Mouse (Mus musculus) splenic B cell, adult 2 months (primary cell): ENCODE results near the gene Nlgn1.

Experiments used
- DNase-seq: peaks from one replicate; pipeline ENCODE4 v3.0.0-alpha.2; 2011; ENCODE audit warnings: low read depth, low spot score
- H3K27me3 ChIP-seq: 2 replicates; pipeline ENCODE4 v1.6.1; 2012; ENCODE audit warnings: mild to moderate bottlenecking, low read length, moderate library complexity, mixed read lengths; ENCODE audit not compliant: control insufficient read depth, poor library complexity, insufficient read depth, severe bottlenecking
- H3K36me3 ChIP-seq: 2 replicates; pipeline ENCODE4 v1.6.1; 2012; ENCODE audit warnings: mild to moderate bottlenecking, low read length, moderate library complexity, mixed read lengths; ENCODE audit not compliant: control insufficient read depth, poor library complexity, insufficient read depth, severe bottlenecking

Gene Nlgn1

DNA sequence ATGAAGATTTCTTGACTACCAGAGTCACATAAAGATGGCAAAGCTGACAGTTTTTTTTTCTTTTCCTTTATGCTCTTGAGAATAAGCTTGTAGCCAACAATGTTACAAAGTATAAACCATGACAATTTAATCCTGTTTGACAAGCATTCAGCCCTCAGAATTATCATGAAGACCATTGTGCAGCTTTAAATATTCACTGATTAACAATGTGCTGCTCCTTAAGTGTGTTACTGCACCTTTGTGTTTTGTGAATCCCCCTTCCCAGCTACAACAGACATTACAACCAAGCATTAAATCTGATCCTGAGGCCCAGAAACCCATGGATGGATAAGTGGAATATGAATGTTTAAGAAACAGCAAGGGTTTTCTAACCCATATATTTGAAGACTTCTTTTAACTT lies 434.8 kb downstream of the Nlgn1 start:
- DNase-seq, result no peak
- Histone ChIP-seq H3K27me3 (no peaks in the 10 kb centered on the region), H3K36me3 (no peaks in the 10 kb centered on the region)

DNA sequence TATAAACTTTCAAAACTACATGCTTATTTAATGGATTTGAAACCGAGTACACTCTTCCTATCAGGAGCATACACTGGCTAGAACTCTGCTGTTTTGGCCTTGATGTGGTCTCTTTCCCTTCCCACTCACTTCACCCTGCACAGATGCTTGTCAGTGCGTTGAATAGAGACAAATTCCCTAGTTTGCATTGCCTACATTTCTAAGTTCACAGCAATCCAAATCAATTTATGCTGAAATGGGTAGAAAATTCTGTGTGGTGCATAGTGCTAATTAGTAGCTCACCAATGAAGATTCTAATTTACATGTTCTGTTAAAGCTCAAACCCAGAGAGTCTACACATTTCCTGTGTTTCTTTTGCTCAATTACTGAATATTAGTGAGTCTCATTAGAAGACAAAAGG lies 447.5 kb downstream of the Nlgn1 start:
- H3K36me3 ChIP-seq, result no peaks in the 10 kb centered on the region
- no peak for DNase-seq

DNA sequence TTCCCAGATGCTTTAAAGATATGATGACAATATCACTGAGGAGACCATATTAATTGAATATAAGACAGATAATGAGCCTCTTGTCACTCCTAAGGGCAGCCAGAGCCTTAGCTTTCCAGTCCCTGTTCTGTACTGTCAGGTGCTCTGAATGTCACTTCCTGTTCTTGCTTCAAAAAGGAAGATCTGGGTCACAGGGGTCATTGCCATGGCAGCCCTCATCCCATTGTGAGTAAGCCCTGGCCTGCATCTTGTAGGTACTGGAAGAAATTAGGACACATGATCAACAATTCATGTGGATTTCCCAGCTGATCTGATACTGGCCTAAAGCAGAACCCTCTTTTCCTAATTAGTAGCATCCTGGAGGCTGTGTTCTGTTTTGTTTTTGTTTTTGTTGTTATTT lies 463.1 kb downstream of the Nlgn1 start:
- no peak for DNase-seq
- Histone ChIP-seq H3K27me3 (no peaks in the 10 kb centered on the region), H3K36me3 (no peaks in the 10 kb centered on the region)

More for the DNA sequence above, 447.5 kb downstream of the Nlgn1 start:
- H3K27me3 ChIP-seq, result no peaks in the 10 kb centered on the region

DNA sequence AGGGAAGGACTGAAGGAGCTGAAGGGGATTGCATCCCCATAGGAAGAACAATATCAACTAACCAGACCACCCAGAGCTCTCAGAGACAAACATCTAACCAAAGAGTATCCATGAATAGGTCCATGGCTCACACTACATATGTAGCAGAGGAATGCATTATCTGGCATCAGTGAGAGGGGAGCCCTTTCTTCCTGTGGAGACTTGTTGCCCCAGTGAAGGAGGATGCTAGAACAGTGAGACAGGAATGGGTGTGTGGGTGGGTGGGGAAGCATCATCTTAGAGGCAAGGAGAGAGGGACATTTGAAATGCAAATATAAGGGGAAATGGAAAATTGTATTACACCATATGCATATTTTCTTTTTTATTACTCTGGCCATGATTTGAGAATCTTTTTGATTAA lies 473.9 kb downstream of the Nlgn1 start:
- H3K36me3 ChIP-seq, result no peaks in the 10 kb centered on the region
- no peaks in the 10 kb centered on the region for H3K27me3 ChIP-seq
- no peak for DNase-seq

DNA sequence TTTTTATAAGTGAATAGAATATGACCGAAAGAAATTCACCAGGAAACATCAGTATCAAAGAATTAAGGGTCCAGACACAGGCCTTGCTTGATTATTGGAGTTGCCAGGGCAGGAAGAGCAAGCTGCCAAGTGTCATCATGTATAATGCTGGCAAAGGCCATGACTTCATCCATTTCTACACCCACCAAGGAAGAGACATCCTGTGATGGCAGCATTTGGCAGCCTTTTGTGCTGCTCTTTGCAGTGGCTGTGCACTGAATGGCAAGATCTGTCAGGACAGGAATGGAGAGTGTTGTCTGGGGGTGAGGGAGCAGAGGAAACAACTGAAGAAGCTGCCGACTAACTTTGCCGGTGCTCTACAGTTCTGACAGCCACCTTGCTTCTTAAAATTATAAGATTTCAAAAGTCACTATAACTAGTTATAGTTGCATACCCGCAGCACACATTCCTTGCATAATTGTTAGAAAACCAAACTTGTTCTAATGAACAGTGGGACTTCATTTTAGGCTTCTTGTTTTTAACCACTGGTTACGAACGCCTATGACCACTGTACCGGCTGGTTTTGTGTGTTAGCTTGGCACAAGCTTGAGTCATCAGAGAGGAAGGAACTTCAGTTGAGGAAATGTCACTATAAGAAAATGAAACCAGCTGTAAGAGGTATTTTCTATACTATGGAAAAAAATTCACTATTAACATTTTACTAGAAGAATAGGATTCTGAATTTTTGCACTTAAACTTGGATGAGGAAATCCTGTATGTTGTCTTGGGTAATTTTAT lies 487.4 kb downstream of the Nlgn1 start:
- Histone ChIP-seq H3K27me3 (no peaks in the 10 kb centered on the region), H3K36me3 (no peaks in the 10 kb centered on the region)
- DNase-seq, result no peak

DNA sequence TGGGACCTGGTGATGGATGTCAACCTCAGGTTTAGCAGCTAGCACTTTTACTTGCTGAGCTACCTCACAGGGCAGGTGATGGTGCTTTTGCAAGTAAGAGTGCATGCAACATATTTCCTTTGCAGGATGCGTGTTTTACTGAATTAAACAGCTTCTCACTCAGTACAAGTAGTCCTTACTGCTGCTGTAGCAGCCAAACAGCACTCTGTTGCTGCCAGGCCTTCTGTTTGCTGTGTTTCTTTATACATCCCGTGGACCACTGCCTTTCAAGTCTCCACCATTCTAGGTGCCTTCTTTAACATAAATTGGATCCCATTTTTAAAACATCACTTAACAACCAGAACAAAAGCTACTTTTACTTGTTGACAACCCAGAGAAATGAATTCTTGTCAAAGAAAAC lies 502.0 kb downstream of the Nlgn1 start:
- DNase-seq, result no peak
- Histone ChIP-seq H3K27me3 (no peaks in the 10 kb centered on the region), H3K36me3 (no peaks in the 10 kb centered on the region)

GRCm38 (mm10) chr3:25813368-25813767 lies 518.9 kb downstream of the Nlgn1 start:
- no peak for DNase-seq
- H3K27me3 ChIP-seq, result no peaks in the 10 kb centered on the region
- no peaks in the 10 kb centered on the region for H3K36me3 ChIP-seq

DNA sequence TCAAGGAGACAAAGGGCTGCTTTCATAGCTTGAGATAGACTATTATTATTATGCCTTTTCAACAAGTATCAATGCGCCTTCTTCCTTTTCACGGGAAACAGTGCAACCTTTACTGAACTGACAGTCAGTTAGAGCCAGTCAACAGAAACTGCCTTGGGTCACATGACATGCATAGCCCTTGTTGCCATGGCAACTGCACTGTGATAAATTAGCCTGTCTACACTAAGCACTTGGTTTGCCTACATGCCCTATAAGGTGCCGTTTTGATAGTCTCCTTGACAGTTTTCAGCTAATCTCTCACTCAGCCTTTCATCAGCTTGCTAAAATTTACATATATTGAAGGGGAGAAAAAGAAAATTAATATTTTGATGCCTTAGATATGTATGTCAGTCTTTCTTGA lies 524.7 kb downstream of the Nlgn1 start:
- no peak for DNase-seq
- no peaks in the 10 kb centered on the region for H3K27me3 ChIP-seq

DNA sequence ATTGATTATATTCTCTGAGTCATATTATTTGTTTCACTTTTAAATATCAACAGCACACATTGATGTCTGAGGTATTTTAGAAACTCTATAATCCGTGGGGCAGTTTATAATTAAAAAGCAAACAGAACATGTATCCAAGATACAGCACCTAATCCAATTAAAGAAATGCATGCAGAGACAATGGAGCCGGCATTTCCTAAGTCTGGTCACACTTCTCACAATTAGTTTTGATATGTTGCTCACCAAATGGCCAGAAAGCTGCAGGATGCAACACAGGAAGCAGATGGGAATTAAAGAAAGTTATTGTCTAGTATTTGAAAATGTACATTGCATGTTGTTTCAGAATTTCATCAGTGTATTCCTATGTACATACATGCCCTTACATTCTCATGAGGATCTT lies 550.6 kb downstream of the Nlgn1 start:
- H3K36me3 ChIP-seq, result no peaks in the 10 kb centered on the region
- DNase-seq, result no peak
- no peaks in the 10 kb centered on the region for H3K27me3 ChIP-seq

More for the DNA sequence above, 524.7 kb downstream of the Nlgn1 start:
- H3K36me3 ChIP-seq, result no peaks in the 10 kb centered on the region

GRCm38 (mm10) chr3:25775437-25775836 lies 556.8 kb downstream of the Nlgn1 start:
- Histone ChIP-seq H3K27me3 (no peaks in the 10 kb centered on the region), H3K36me3 (no peaks in the 10 kb centered on the region)
- no peak for DNase-seq

GRCm38 (mm10) chr3:25773908-25774307 lies 558.4 kb downstream of the Nlgn1 start:
- no peaks in the 10 kb centered on the region for H3K36me3 ChIP-seq
- DNase-seq, result no peak

GRCm38 (mm10) chr3:25773467-25773866 lies 558.8 kb downstream of the Nlgn1 start:
- no peaks in the 10 kb centered on the region for H3K27me3 ChIP-seq
- no peak for DNase-seq
- H3K36me3 ChIP-seq, result no peaks in the 10 kb centered on the region

More at GRCm38 (mm10) chr3:25773908-25774307, 558.4 kb downstream of the Nlgn1 start:
- no peaks in the 10 kb centered on the region for H3K27me3 ChIP-seq

GRCm38 (mm10) chr3:25763689-25764088 lies 568.6 kb downstream of the Nlgn1 start:
- no peaks in the 10 kb centered on the region for H3K36me3 ChIP-seq
- DNase-seq, result no peak
- H3K27me3 ChIP-seq, result no peaks in the 10 kb centered on the region

DNA sequence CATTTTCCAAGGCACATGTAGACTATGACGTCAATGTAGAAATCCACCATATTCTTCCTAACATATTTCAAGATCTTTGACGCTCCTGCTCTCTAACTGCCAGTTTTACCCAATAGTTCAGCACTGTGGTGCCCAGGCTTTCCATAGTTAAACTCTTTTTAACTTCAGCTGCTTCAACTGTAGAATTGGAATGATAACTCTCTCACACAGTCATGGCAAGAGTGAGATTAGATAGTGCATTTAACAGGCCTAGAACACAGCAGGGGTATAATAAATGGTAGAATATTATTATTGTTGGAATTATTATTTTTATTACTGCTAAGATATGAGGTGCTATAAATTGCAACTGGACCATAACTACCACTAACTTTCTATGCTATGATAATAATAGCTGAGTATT lies 574.4 kb downstream of the Nlgn1 start:
- H3K27me3 ChIP-seq, result no peaks in the 10 kb centered on the region
- no peaks in the 10 kb centered on the region for H3K36me3 ChIP-seq
- no peak for DNase-seq

- Histone ChIP-seq H3K36me3 (no peaks in the 10 kb centered on the region), H3K27me3 (no peaks in the 10 kb centered on the region)
- DNase-seq, result no peak
Observed at GRCm38 (mm10) chr3:25724111-25724510, 608.1 kb downstream of the Nlgn1 start.

DNA sequence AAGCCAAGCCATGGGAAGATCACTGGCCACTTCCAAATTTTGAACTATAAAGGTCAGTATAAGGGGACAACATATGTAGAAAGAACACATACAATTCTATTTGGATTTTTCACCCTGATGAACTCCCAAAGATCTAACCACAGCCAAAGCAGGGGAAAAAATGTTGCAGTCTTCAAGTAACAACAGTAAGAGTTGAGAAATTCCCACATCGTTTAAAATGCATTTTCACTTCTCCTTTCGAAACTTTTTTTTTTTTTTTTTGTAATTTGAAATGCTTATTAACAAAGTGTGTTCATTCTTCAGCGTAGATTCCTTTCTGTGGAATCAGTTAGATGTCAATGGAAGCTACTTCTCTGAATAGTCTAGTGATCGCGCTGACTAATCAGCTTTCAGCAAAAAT lies 610.8 kb downstream of the Nlgn1 start:
- Histone ChIP-seq H3K27me3 (no peaks in the 10 kb centered on the region), H3K36me3 (no peaks in the 10 kb centered on the region)
- no peak for DNase-seq
